Mouse (Mus musculus): ENCODE results near the gene Zfp771.
A peak's percentile ranks its signal among the peaks of the same experiment; 100 is the strongest.

Zfp771 gene

DNA sequence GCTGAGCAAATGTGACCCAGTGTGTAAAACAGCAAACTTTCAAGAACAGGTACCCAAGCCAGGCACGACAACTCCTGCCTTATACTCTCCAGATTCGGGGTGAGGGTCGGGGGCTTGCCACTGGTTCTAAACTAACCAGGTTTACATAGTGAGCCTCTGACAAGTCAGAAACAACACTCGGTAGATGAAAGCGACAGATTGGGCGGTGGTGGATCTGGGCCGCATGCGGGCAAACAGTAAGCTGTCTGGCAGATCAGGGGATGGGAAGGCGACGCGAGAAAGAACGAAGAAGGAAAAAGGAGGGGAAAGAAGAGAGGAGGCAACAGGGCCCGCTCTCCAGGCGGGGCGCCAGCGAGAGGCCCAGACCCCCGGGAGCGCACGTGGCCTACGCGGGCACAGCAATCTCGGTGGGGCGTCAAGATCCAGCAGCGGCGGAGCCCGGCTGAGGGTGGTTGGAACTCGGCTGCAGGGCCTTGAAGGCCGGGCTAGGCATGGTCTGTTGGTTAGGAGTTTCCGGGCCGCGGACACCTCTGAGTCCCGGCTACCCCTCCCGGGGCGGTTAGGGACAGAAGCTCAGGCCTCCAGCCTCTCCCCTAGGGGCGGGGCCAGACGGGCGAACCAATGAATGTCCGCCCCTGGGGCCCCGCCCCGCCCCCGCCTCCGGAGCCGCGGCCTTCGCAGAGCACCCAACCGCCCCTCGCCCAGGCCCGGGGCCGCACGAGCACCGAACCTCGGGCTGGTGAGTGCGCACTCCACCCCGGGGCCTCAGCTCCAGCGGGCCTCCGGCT, at the start of gene Zfp771:
Zfp771 (plus strand) TSS at position 405 of the 788 bp plus-strand sequence.
- DNase-seq (ENCODE audit: low read depth, low spot score) = peak; percentile 84

DNA sequence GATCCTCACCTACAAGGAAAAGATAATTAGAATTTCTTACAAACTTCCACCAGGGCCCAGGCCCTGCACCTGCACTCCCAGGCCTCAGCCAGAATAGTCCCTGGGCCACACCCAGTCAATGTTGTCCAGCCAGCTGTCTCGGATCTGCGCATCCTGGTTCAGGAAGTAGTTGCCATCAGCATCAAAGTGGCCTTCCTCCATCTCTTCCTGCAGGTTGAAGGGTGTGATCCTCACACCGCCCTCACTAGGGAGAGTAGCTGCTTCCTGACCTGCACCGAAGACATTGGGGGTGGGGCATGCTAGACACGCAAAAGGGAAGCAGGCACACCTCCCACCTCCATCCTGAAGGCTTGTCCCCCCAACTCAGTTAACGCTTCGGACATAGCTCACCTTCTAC, 49.4 kb upstream of the Zfp771 start:
- no peak for DNase-seq (ENCODE audit: low read depth, low spot score)

GRCm38 (mm10) chr7:127195544-127196295, 48.4 kb upstream of the Zfp771 start, which contains the start of gene Cd2bp2:
TSS of gene Cd2bp2 (minus strand) at chr7:127196050.
- DNase-seq (ENCODE audit: low read depth, low spot score) = peak; percentile 97

- DNase-seq (ENCODE audit: low read depth, low spot score) = no peak
These were observed 47.6 kb upstream of the Zfp771 start for GRCm38 (mm10) chr7:127196484-127196883.

DNA sequence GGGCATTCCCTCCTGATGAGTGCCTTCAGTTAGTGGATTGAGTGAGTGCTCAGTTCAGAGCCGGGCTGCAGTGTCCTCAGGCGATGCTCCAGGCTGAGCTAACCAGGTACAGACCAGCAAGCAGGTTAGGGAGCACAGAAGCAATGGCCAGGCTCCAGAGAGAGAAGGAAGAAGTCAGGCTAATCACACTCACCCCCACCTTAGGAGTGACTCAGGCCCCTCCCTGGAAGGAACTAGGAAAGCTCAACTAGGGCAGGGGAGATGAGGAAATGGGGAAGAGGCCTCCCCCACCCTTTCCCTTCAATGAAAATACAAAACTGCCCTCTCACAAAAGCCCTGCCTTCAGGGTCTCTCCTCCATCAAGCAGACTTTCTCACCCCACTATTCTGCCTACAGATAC, 37.5 kb upstream of the Zfp771 start:
- no peak for DNase-seq (ENCODE audit: low read depth, low spot score)

- no peak for DNase-seq (ENCODE audit: low read depth, low spot score)
These were observed 36.4 kb upstream of the Zfp771 start for GRCm38 (mm10) chr7:127207374-127208294.

DNA sequence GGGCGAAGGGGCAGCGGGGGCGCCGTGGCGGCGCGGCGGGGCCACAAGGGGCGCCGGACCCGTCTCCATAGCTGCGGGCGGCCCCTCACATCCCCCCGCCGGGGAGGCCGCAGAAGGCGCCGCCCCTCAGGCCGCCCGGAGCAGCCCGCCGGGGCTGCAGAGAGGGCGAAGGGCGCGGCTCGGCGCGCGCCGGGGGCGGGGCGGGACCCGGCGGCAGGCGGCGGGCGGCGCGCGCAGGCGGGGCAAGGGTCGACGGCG, 35.9 kb upstream of the Zfp771 start, which contains the start of gene Tbc1d10b:
Tbc1d10b (minus strand) TSS at position 174 of the 258 bp plus-strand sequence.
- DNase-seq (ENCODE audit: low read depth, low spot score) = no peak

GRCm38 (mm10) chr7:127208553-127209438, 35.3 kb upstream of the Zfp771 start, which contains the start of gene Mylpf:
TSS of gene Mylpf (plus strand) at chr7:127208890.
- peak; percentile 99 for DNase-seq (ENCODE audit: low read depth, low spot score)

GRCm38 (mm10) chr7:127209851-127210250, 34.2 kb upstream of the Zfp771 start:
- no peak for DNase-seq (ENCODE audit: low read depth, low spot score)

DNA sequence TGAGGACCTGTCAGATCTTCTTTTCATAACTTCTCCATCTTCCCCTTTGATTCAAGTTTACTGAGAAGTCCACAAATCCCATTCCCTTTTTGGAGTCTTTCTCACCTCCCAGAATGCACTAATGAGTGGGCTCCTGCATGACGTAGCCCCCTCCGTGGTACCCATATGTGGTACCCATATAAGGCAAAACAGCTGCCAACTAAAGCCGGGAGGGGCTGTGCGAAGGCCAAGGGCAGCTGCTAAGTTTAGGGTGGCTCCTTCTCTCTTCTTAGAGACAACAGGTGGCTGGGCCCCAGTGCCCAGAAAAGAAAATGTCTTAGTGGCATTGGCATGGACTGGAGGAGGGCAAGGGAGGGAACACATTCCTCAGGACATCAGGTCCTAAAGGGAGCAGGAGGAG, 33.8 kb upstream of the Zfp771 start:
- DNase-seq (ENCODE audit: low read depth, low spot score) = no peak

GRCm38 (mm10) chr7:127211014-127211745, 32.9 kb upstream of the Zfp771 start:
- DNase-seq (ENCODE audit: low read depth, low spot score) = no peak

DNA sequence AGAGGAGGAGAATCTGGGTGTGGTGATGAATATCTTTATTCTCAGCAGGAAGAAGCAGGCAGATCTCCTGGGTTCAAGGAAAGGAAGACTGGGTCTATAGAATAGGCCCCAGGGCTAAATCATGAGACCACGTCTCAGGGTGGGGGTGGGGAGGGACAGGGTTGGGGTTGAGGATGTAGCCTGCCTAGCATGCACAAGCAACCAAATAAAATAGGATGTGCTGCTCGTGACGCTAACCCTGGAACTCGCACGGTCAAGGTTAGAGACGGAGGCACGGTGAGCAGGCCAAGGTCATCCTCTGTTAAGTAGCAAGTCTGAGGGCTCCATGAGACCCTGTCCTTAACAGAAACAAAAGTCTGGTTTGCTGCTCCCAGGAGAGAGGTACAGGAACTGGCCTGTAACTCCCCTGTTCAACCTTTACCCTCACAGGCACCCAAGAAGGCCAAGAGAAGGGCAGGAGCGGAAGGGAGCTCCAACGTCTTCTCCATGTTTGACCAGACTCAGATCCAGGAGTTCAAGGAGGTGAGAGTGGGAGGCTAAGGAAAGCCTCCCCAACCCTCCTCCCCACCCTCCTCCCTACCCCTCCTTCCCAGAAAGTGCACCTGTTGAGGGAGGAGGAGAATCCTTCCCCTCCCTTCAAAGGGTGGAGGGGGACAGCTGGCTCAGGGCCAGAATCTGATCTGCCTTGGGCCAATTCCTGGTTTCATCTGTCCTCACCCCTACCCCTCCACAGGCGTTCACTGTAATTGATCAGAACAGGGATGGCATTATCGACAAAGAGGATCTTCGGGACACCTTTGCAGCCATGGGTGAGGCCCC, 31.4 kb upstream of the Zfp771 start:
- DNase-seq (ENCODE audit: low read depth, low spot score) = no peak

GRCm38 (mm10) chr7:127213485-127213884, 30.6 kb upstream of the Zfp771 start:
- DNase-seq (ENCODE audit: low read depth, low spot score) = no peak

- DNase-seq (ENCODE audit: low read depth, low spot score) = no peak
These were observed 30.1 kb upstream of the Zfp771 start for GRCm38 (mm10) chr7:127213930-127214329.

DNA sequence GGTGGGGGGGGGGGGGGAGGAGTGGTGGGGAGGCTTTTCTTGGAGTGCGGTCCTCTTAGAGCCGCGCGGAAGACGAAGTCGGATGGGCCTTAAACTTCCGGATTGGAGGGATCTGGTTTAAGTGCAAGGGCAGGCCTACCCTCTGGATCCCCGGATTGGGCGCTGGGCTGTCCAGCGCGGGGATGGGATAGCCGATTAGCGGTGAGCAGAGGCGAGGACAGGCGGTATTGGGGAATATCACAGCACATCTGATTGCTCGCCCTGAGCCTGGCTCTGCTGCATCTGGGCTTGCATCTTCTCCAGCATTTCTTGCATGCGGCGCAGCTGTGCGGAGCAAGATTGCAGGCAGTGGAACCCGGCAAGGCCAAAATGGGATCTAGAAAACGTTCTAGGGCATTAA, 29.6 kb upstream of the Zfp771 start:
- DNase-seq (ENCODE audit: low read depth, low spot score) = no peak

GRCm38 (mm10) chr7:127214981-127215871, 28.8 kb upstream of the Zfp771 start:
- DNase-seq (ENCODE audit: low read depth, low spot score) = no peak

- DNase-seq (ENCODE audit: low read depth, low spot score) = no peak
These were observed 27.8 kb upstream of the Zfp771 start for GRCm38 (mm10) chr7:127216307-127216706.

GRCm38 (mm10) chr7:127217475-127217874, 26.6 kb upstream of the Zfp771 start:
- DNase-seq (ENCODE audit: low read depth, low spot score) = no peak
